Mouse (Mus musculus) testis, adult 2 months (tissue): ENCODE results near the gene Pdxp.

Source experiments
- CTCF ChIP-seq: fragments of 200-500 bp; IDR thresholded peaks from 2 replicates; pipeline ENCODE4 v1.5.1; 2012; ENCODE audit warnings: low read depth, mild to moderate bottlenecking, inconsistent platforms, low read length, moderate library complexity; ENCODE audit not compliant: control insufficient read depth, insufficient read depth, insufficient replicate concordance
- POLR2A ChIP-seq: fragments of 200-500 bp; IDR thresholded peaks from 2 replicates; pipeline ENCODE4 v1.6.1; 2012; ENCODE audit warnings: low read depth, mild to moderate bottlenecking, inconsistent platforms, low read length, moderate library complexity; ENCODE audit not compliant: control insufficient read depth

DNA sequence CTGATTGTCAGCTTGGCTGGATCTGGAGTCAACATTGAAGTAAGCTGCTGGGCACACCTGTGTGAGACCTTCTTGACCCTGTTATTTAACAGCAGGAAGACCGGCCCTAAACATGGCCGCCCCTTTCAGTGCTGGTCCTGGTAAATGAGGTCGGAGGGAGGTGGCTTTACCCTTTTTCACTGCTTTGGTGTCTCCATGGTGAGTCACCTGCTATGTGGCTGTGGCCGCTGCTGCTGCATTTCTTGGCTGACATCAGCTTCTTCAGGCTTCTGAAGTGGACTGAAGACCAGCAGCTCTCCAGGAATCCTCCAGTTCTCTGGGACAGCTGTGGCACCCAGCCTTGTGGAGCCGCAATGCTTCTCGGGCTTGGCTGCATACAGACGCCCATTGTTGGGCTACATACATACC, 44.9 kb upstream of the Pdxp start:
- TF ChIP-seq CTCF (no peak), POLR2A (no peak)
